Mouse (Mus musculus) liver, adult 2 months (tissue): ENCODE data around the gene Gm20388. TPM values are rescaled to one million over a fixed set of nuclear protein-coding genes. Genes with fewer than 3 reads are reported as not detected.

ENCODE experiments used
- DNase-seq: peaks from one replicate; pipeline ENCODE4 v3.0.0-alpha.2; 2011; ENCODE audit warnings: low read depth, low spot score; ENCODE audit errors: extremely low read depth
- H3K27ac ChIP-seq: fragments of 200-500 bp; replicated peaks from 2 replicates; pipeline ENCODE4 v1.5.1; 2012; ENCODE audit warnings: low read depth, mild to moderate bottlenecking, control low read depth, inconsistent platforms, low read length; ENCODE audit not compliant: insufficient read depth
- H3K27me3 ChIP-seq: fragments of 200-500 bp; 2 replicates; pipeline ENCODE4 v1.6.1; 2012; ENCODE audit warnings: mild to moderate bottlenecking, moderate library complexity, low read length, inconsistent platforms; ENCODE audit not compliant: control insufficient read depth, insufficient read depth
- H3K36me3 ChIP-seq: fragments of 200-500 bp; 2 replicates; pipeline ENCODE4 v1.6.1; 2012; ENCODE audit warnings: low read length, inconsistent platforms; ENCODE audit not compliant: control insufficient read depth, insufficient read depth
- H3K4me1 ChIP-seq: fragments of 200-500 bp; 2 replicates; pipeline ENCODE4 v1.6.1; 2011; ENCODE audit warnings: low read length; ENCODE audit not compliant: control insufficient read depth, insufficient read depth
- H3K4me3 ChIP-seq: fragments of 200-500 bp; 2 replicates; pipeline ENCODE4 v1.5.1; 2011; ENCODE audit warnings: low read depth, mild to moderate bottlenecking, control low read depth, low read length, moderate library complexity; ENCODE audit not compliant: insufficient read depth
- H3K79me2 ChIP-seq: fragments of 200-500 bp; 2 replicates; pipeline ENCODE4 v1.6.1; 2012; ENCODE audit warnings: inconsistent platforms, mild to moderate bottlenecking, low read length, moderate library complexity; ENCODE audit not compliant: control insufficient read depth, insufficient read depth
- H3K9ac ChIP-seq: fragments of 200-500 bp; 2 replicates; pipeline ENCODE4 v1.6.1; 2012; ENCODE audit warnings: low read depth, mild to moderate bottlenecking, control low read depth, inconsistent platforms, low read length
- CTCF ChIP-seq: fragments of 200-500 bp; IDR thresholded peaks from 2 replicates; pipeline ENCODE4 v1.5.1; 2011; ENCODE audit warnings: low read depth, low read length, control low read depth
- POLR2A ChIP-seq: fragments of 200-500 bp; IDR thresholded peaks from 2 replicates; pipeline ENCODE4 v1.6.1; 2011; ENCODE audit warnings: low read length, control low read depth; ENCODE audit not compliant: insufficient read depth; ENCODE audit errors: extremely low read depth
- WGBS: fragments of 180-500 bp; shearing (Covaris S2); methylation state at CpG from one replicate; pipeline ENCODE4 v1.1.7; 2018; 5-methylcytosine and 5-hydroxymethylcytosine counted together
- polyA plus RNA-seq: library from polyadenylated mRNA; depleted of rRNA; stranded (reverse); fragments of >200 nt; gene quantifications from 2 replicates; pipeline ENCODE4 v1.2.3, GENCODE M21; 2012
- total RNA-seq: library from RNA; depleted of rRNA; stranded (reverse); fragments of >200 nt; gene quantifications from 2 replicates; pipeline ENCODE4 v1.2.3, GENCODE M21; 2014

The Gm20388 gene
- total and polyA plus RNA-seq, 2 experiments = 6.4 to 19.9 TPM

GRCm38 (mm10) chr8:123746488-123746887 is 3835.8 kb downstream of the Gm20388 start:
- no peak for DNase-seq
- Histone ChIP-seq H3K79me2 (no peaks in the 10 kb centered on the region), H3K27me3 (no peaks in the 10 kb centered on the region), H3K4me1 (peaks cover 20% of the 10 kb centered on the region), H3K36me3 (no peaks in the 10 kb centered on the region), H3K9ac (no peak overlapping the region), H3K4me3 (no peak overlapping the region), H3K27ac (no peak overlapping the region; the same call in 1 of the 2 replicates)
- TF ChIP-seq POLR2A = no peak
- no peak for TF ChIP-seq CTCF
- 93% methylated on average over 4 of the region's 4 CpGs for WGBS

DNA sequence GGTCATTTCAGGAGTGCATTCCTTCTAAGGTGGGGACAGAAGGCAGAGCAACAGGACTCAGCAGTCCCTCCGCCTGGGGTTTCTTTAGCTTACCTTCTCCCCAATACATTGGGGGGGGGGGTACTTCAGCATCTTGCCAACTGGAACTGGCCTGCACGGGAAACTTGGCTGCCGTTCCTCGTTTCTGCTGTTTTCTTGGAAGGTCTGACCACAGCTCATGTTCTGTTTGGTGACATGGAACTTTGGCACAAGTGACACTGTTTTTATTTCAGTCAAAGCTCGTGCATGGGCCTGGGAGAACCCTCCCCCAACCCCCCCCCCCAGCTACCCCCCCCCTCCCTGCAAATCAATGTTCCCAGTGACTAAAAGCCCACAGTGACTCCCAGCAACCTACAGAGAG is 3837.1 kb downstream of the Gm20388 start:
- peak overlapping the region; percentile 67 for H3K27ac ChIP-seq
- H3K27me3 ChIP-seq = no peaks in the 10 kb centered on the region
- no peaks in the 10 kb centered on the region for H3K36me3 ChIP-seq
- peak; percentile 79 for DNase-seq
- H3K4me1 ChIP-seq = peaks cover 26% of the 10 kb centered on the region
- peak overlapping the region; percentile 56; the same call in 1 of the 2 replicates for H3K9ac ChIP-seq
- no peak overlapping the region for H3K4me3 ChIP-seq
- 10% methylated on average over 5 of the region's 5 CpGs for WGBS
- TF ChIP-seq POLR2A = no peak
- no peak for TF ChIP-seq CTCF
- peaks cover under 1% of the 10 kb centered on the region; the same call in 1 of the 2 replicates for H3K79me2 ChIP-seq

- WGBS = 51% methylated on average over 5 of the region's 5 CpGs
- no peaks in the 10 kb centered on the region for H3K27me3 ChIP-seq
- H3K4me1 ChIP-seq = peaks cover 30% of the 10 kb centered on the region
- no peak for TF ChIP-seq CTCF
- no peak for TF ChIP-seq POLR2A
- no peak overlapping the region for H3K9ac ChIP-seq
- H3K36me3 ChIP-seq = no peaks in the 10 kb centered on the region
- no peak overlapping the region for H3K4me3 ChIP-seq
- DNase-seq = no peak
- H3K79me2 ChIP-seq = peaks cover 5% of the 10 kb centered on the region; the same call in 1 of the 2 replicates
- H3K27ac ChIP-seq = no peak overlapping the region
These were observed 3839.6 kb downstream of the Gm20388 start for GRCm38 (mm10) chr8:123750171-123750693.

DNA sequence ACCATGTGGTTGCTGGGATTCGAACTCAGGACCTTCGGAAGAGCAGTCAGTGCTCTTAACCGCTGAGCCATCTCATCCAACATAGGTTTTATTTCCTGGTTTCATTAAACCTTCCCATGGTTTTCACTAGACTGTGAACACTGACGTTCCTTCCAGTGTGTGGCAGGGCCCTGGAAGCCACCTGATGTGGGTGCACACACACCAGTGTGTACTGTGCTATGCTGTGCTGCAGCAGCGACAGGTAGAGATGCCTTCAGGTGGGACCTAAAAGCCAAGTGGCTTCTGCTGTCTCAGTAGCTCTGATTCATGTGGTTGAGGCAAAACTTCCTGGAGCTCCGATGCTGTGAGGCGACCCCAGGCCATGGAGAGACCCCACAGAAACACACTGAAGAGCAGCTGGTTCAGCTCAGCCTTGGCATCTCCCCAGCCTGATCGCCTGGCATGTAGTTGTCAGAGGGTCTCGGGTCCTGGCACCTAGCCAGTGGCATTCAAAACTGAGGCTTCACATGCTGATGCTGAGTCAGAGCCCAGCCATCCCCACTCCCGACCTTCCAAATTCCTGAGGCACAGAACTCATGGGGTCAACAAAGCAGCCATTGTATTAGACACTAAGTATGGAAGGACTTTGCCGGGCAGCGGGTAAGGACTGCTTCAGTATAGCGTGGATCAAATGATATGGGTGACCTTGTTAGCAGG is 3842.3 kb downstream of the Gm20388 start:
- H3K9ac ChIP-seq = peak overlapping the region; percentile 60
- H3K27me3 ChIP-seq = no peaks in the 10 kb centered on the region
- no peak for TF ChIP-seq POLR2A
- no peak for TF ChIP-seq CTCF
- H3K4me1 ChIP-seq = peaks cover 24% of the 10 kb centered on the region
- H3K27ac ChIP-seq = peak overlapping the region; percentile 72
- DNase-seq = peak; percentile 28
- H3K4me3 ChIP-seq = peak overlapping the region; percentile 49
- 68% methylated on average over 13 of the region's 13 CpGs for WGBS
- H3K79me2 ChIP-seq = peaks cover 5% of the 10 kb centered on the region; the same call in 1 of the 2 replicates
- H3K36me3 ChIP-seq = no peaks in the 10 kb centered on the region

DNA sequence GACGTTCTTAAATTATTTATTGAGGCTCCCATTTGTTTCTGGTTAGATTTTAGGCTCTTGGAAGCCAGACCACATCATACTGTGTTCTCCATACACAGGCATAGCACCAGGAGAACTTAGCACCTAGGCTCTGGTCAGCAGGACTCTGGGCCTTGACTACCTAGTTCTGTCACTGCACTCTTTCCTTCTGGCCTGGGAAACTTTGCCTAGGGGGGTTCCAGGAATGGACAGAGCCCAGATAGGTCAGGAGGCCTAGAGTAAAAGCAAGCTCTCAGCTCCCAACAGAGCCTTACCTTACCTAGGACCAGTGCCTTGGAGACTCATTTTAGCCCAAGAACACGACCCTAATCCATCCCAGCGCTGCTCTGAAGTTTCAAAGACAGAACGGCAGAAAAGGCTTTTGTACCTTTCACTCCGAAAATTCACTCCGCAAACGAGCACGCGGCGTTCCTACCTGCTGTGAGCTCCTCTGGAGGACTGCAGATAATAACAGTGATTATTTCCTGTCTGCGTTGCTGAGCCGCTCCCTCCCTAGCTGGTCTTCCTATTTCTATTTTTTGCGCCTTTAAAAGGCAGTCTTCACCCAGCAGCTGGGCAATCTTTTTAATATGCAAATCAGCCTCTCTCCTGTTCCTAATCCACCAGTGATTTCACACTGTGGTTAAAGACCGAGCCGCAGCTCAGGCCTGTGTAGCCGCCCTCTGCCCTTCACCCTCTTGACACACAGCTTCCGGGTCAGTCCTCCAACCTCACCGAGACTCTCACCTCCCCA is 3843.1 kb downstream of the Gm20388 start:
- H3K36me3 ChIP-seq = no peaks in the 10 kb centered on the region
- DNase-seq = peak; percentile 96
- TF ChIP-seq CTCF = no peak
- peak; percentile 55; the same call in 1 of the 2 replicates for TF ChIP-seq POLR2A
- peak overlapping the region; percentile 49 for H3K4me3 ChIP-seq
- H3K27me3 ChIP-seq = no peaks in the 10 kb centered on the region
- peaks cover 5% of the 10 kb centered on the region; the same call in 1 of the 2 replicates for H3K79me2 ChIP-seq
- WGBS = 17% methylated on average over 18 of the region's 18 CpGs
- H3K9ac ChIP-seq = peak overlapping the region; percentile 72
- peak overlapping the region; percentile 72 for H3K27ac ChIP-seq
- peaks cover 16% of the 10 kb centered on the region for H3K4me1 ChIP-seq
